Mouse (Mus musculus): ENCODE measurements around the gene Slc25a38.
"Not testable (repeated sequence)": the region's sequence is repeated elsewhere in the genome, so short reads cannot be mapped to it uniquely, and the experiment has no call there.

Gene Slc25a38

DNA sequence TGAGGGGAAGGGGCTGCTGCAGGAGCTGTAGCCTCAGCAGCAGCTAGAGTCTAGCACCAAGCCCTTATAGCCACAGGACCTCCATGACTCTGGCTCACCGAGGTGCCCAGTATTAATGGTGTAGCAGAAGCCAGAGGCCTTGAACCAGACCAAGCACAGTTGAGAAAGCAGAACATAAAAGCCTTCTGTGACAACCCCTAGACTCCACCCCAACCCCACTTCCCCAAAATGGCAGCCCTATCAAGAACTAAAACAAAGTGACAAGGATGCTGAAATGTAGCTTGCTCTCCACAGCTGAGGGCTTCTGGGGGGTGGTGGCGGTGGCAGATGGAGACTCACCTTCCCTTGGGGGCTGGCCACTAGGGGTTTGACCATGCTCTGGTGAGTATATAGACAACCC lies 9.0 kb upstream of the Slc25a38 start:
- DNase-seq (ENCODE audit: low spot score): no peak

DNA sequence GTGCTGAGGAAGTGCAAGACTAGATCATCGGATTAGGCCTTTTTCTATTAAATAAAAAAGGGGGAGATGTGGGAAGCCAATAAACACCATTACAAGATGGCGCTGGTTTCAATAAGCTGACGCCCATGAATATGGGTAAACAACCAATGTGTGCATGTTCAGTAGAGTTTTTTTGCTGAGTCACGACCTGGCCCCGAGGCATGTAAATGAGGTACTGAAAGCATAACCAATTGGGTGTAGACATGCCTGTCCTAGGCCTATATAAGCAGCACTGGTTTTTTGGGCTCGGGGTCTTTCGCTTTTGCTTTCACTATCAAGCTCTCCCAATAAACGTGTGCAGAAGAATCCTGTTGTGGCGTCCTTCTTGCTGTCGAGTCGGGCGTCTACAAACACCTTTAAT lies 1.2 kb upstream of the Slc25a38 start:
- not testable (repeated sequence) for DNase-seq (ENCODE audit: low spot score)

DNA sequence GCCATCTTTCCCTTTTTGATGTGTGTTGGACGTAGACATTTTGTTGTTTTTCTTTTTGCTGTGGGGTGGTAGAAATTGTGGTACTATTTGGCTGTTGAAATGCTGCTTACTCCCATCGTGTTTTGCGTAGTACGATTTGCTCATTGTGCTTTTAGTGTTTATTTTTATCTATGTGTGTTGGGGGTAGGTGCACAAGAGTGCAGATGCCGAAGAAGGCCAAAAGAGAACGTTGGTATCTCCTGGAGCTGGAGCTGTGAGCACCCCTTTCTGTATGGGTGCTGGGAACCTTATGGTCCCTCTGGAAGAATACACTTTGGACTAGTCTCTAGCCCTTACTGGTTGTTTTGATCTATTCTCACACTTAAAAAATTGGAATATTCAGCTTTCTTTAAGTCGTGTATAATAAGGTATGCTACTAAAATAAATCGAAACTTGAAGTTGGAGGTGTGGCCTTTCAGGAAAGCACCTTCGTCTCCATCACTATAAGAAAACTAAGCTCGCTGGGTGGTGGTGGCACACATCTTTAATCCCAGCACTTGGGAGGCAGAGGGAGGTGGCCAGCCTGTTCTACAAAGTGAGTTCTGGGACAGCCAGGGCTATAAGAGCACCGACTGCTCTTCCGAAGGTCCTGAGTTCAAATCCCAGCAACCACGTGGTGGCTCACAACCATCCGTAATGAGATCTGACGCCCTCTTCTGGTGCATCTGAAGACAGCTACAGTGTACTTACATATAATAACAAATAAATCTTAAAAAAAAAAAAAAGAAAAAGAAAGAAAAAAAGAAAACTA lies 1.2 kb downstream of the Slc25a38 start:
- DNase-seq (ENCODE audit: low spot score): no peak

DNA sequence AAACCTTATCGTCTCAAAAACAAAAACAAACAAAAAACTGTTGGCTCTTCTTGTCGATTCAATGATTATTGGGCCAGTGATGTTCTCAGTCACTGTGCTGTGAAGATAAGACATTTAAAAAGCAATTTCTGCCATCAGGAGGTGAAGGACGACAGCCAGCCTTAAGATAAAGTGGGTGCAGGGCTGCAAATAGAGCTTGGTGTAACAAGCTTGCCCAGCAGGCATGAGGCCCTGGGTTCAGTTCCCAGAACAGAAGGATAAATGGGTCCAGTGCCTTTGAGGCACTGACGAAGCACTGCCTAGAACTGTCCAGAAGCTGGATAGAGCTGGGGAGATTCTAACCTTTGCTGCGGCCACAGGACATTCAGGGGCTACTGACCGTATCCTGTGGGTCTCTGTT lies 2.3 kb downstream of the Slc25a38 start:
- DNase-seq (ENCODE audit: low spot score): no peak

DNA sequence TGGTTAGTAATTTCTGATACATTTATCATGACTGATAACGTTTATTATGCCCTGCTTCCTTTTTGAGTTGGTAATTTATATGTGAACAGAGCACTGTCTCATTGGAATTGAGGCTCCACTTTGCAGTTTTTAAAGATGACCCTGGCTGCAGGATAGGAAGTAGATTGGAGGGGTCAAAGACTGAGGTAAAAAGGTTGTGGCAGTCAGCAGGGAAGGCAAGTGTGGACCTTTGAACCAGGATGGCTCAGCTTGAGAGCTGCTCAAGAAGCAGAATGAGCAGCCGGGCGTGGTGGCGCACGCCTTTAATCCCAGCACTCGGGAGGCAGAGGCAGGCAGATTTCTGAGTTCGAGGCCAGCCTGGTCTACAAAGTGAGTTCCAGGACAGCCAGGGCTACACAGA lies 3.3 kb downstream of the Slc25a38 start:
- DNase-seq (ENCODE audit: low spot score): no peak

DNA sequence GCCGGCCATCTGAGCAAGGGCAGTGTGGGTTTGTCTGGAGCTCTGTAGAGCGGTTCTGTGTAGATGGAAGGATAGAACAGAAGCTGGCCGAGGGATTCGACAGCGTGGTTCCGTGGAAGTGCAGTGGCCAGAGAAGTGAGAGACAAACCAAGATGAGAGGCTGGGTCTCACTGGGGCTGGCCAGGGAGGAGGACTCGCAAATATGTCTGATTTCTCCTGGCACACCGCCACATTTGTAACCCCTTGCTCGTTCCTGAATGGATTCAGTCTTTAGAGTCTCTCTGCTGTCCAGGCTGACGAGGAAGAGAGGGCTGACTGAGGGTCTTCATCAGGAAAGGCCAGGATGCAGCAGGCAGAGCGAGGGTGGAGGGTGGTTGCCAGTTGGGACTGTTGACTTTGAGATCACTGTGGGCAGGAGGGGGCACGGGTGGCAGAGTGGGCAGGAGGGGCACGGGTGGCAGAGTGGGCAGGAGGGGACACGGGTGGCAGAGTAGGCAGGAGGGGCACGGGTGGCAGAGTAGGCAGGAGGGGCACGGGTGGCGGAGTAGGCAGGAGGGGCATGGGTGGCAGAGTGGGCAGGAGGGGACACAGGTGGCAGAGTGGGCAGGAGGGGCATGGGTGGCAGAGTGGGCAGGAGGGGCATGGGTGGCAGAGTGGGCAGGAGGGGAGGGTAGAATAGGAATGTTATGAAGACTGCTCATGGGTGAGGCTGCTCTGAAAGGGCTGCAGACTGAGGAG lies 4.0 kb downstream of the Slc25a38 start:
- no peak for DNase-seq (ENCODE audit: low spot score)

DNA sequence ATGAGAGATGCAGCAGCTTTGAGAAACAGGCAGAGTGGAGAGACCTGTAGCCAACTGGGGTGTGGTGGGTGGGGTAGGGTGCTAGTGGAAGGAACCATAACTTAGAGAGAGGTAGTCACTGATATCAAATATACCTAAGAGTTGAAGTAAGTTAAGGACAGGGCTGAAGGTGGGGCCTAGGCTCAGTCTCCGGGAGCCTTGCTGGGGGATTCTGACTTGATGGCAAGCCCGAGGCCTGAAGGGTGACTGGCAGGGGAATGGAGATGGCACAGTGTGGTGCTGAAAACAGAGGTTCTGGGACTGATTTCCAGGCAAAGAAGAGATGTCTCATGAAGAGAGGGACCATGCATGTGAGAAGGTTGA lies 4.6 kb downstream of the Slc25a38 start:
- no peak for DNase-seq (ENCODE audit: low spot score)

DNA sequence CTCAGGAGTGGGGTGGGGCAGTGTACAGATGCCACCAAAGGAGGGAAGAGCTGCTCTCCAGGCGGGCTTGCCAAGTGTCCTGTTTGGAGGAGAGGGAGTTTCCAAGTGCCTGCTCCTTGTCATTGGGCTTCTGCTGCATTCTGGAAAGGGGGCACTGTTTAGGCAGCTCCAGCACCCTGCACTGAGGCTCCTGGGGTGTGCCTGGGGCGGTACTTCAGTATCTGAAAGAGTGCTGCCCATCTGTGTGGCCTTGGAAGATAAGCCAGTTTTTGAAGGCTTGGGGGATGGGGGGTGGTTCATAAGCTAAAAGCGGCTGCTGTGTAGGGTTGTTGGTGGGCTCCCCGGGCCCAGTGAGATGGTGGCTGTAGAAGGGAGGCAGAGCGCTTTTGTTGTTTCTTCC lies 5.4 kb downstream of the Slc25a38 start:
- no peak for DNase-seq (ENCODE audit: low spot score)

DNA sequence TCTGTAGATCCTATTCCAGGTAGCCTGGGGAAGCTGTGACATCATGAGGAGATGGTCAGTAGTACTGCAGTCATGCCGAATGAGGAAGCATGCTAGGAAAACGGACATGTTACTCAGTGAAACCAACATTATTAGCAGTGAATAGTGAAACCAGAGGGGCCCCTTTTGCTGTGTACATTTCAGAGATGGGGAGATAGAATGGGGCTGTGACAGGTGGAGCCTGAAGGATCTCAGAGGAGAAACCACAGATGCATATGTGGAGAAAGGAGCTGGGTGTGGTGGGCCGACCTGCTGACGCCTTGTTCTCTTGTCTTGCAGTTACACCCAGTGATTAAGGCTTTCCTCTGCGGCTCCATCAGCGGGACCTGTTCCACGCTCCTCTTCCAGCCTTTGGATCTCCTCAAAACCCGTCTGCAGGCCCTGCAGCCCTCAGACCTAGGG lies 6.0 kb downstream of the Slc25a38 start:
- no peak for DNase-seq (ENCODE audit: low spot score)

DNA sequence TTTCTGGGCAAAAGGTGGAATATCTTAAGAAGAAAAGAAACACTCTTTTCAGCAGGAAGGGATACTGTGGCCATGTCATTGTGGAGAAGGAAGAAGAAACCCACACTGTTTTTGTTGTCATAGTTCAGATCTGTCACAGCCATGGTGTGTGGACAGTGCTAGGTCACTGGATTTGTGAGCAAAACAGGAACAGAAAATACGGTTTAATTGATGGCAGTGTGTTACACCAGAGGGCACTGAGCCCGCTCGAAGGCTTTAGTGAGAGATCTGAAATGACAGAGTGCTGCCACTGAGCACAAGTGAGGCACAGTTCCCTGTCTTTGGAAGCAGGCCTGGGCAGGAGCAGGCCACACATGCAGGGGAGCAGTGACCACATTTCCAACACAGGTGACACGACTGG lies 8.0 kb downstream of the Slc25a38 start:
- no peak for DNase-seq (ENCODE audit: low spot score)

DNA sequence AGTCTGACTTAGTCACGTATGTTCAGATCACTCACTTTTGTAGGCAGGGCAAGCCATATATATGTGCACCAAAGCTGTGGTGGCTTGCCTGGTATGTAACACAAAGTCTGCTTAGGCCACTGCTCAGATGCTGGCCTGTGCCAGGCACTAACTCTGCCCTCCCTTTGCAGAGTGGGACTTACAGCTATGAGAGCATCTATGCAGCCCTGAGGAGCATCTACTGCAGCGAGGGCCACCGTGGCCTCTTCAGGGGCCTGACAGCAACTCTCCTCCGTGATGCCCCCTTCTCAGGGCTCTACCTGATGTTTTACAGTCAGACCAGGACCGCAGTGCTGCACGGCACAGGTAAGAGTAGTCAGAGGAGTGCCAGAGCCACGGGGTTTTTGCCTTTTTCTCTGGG lies 10.3 kb downstream of the Slc25a38 start:
- no peak for DNase-seq (ENCODE audit: low spot score)

DNA sequence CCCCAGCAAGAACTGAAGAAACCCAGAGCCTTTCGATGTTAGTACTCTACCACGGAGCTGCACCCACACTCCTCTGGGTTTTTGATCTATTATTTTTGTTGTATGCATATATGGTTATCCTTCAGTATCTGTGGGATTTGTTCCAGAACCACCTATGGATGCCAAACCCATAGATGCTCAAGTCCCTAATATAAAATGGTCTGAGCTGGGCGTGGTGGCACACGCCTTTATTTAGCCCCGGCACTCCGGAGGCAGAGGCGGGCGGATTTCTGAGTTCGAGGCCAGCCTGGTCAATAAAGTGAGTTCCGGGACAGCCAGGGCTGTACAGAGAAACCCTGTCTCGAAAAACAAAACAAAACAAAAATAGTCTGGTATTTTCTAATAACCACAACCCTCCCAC lies 16.7 kb downstream of the Slc25a38 start:
- DNase-seq (ENCODE audit: low spot score): no peak

DNA sequence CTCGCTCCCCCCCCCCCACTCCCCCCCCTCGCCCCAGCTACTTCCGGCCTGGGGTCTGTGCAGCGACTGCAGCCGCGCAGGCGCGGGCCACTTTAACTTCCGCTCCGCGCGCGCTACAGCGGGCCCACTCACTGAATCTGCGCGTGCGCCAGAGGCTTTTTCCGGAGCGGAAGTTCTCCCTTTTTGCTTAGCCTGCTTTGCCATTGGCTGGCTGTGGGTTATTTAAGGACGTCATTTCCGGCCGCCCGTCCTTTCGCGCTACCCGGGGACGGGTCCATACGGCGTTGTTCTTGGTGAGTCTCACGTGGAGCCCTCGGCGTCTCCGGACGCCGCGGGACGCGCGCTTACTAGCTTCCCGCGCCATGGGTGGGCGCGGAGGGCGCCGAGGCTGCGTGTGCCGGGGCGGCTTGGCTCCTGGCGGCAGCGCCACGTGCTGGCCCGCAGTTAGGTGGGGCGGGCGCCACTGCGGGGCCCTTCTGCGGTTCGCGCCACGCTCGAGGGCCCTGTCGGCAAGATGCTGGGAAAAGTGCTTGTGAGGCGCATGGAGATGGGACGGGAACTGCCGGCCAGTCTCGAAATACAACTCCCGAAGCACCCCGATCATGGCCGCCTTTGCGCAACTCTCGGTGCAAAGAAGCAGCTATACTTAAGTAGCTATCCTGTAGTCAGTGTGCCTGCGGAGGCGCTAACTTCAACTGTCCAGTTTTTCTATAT lies 17.5 kb downstream of the Slc25a38 start, which contains the start of gene Rpsa:
Gene Rpsa (plus strand): TSS at position 152 of the 714 bp plus-strand sequence.
- DNase-seq (ENCODE audit: low spot score): peak; percentile 87

DNA sequence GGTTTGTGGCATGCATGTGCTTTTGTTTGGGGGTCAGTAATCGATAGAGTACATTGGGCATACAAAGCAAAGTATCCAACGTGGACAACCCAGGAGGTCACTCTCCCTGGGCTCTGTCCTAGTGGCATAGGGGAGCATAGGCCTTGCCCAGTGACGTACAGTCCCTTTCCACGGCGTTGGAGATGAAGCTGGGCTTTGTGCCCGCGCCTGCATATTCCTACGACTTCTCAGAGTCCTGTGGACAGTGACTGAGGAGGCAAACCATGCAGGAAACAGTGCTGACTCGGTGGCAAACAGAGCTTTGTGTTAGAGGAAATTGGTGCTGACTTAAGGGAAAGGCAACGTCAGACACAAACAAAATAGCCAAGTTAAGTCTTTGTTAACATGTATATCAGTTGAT lies 19.1 kb downstream of the Slc25a38 start:
- DNase-seq (ENCODE audit: low spot score): no peak

DNA sequence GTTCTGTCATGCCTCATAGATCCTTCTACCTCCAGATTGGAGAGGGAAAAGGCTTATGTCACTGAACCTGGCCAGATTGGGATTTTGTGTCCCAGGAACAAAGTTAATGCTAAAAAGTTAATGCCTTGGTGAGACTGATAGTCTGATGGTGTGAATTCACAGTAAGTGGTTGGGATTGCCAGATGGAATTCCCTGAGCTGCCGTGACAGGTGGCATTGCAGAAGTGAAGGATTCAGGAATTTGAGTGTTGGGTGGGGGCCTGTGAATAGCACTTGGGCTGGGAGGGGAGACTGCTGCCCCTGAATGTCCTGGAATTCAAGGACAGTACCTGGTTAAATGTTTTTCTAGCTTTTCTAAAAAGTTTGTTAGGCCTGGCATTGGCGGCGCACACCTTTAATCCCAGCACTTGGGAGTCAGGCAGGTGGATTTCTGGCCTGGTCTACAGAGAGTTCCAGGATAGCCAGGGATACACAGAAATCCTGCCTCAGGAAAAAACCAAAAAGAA lies 21.7 kb downstream of the Slc25a38 start:
- no peak for DNase-seq (ENCODE audit: low spot score)

DNA sequence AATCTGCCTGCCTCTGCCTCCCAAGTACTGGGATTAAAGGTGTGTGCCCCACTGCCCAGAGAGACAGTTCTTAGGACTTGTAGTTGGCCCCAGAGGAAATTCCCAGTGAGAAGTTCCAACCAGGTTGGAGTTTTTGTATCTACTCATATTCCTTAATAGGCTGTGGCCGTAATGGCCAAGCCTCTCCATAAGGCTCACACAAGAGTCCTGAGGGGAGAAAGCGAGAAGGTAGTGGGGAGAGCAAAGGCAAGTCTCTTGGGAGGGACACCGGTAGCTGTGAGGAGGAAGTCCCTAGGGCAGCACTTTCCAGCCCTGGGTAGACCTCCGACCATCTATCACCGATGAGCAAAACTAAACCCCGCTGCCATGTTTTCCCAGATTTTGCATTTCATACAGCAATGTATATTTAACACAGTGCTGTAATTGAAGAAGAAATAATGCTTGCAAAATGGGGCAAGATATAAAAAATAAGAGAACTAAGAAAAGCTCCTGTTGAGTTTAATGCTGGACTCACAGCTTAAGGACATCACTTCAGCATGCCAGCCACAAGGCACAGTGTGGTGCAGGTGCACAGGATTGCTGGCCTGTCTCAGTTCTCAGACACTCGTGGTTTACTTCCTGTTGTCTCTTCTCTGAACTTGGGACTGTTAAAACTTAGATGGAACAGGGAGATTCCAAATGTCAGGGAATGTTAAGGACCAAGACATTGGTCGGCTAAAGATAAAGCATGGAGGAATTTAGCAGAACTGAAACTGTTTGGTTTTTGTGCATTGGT lies 23.0 kb downstream of the Slc25a38 start:
- no peak for DNase-seq (ENCODE audit: low spot score)

DNA sequence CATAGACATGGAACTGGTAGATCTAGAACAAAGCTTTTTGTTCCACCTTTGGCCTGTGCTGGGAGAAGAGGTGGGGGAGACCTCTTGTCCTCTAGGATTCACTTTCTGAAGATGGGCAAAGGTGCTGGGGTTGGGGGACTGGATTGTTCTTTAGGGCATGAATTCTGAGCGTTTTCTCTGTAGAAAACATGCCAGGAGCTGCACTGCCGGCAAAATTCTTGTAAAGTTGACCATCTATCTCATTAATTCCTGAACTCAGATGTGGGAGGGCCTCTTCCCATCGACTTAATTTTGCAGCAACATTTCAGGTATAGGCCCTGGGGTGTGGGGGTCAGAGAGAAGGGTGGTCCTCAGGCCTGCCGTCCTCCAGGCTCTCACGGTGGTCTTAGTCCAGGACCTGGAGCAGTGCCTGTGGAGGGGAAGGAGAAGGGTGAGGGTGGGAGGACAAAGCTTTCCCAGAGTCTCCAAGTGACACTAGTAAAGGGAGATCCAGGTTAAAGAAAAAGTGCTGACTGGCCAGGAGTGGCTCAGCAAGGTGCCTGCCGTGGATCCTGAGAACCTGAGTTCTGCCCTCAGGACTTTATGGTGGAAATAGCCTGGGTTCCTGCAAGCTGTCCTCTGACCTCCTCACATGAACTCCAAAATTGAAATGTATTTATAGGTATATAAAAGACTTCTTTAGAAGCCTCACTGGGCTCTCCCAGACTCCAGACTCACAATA lies 23.7 kb downstream of the Slc25a38 start:
- DNase-seq (ENCODE audit: low spot score): no peak

DNA sequence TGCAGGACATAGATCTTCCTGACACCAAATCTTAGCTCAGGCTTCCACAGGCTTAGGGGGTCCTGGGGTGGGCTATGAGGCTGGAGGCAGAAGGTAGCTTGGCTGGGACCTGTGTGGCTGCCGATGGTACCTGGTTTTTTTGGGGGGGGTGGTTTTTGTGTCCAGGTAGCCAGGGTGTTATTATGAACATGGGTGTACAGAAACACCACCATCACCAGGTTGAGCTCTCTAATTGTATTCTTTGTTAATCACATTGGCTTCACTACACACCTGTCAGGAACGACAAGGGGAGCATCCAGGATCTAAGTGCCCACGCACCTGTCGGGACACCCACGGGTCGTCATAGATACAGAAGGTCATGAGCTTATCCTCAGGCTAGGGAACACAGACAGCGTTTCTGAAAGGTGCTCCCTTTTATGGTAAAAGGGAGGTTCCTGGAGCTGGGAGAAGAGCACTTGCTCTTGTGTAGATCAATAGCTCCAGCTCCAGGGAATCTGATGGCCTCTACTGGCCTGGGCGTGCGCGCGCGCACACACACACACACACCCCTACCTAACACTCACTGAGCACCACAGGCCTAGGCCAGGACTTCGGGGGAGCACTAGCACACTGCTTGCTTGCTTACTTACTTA lies 24.5 kb downstream of the Slc25a38 start:
- DNase-seq (ENCODE audit: low spot score): no peak

DNA sequence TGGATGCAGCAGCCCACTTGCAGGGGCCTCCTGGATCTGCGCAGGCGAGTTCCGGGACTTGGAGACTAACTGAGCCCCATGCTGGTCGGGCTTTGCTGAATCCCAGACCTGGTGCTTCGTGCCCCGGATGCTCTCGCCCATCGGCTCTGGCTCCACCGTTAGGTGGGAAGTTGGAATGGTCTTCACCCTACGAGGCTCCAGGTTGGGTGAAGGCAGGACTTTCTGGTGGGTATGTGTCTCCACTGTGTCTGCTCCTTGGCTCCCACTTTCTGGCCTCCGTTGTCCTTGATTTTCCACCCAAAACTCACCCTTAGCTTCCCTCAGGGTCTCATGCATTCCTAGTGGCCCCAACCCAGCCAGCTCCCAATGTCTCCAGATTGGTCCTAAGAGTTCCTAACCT lies 25.3 kb downstream of the Slc25a38 start:
- DNase-seq (ENCODE audit: low spot score): no peak

DNA sequence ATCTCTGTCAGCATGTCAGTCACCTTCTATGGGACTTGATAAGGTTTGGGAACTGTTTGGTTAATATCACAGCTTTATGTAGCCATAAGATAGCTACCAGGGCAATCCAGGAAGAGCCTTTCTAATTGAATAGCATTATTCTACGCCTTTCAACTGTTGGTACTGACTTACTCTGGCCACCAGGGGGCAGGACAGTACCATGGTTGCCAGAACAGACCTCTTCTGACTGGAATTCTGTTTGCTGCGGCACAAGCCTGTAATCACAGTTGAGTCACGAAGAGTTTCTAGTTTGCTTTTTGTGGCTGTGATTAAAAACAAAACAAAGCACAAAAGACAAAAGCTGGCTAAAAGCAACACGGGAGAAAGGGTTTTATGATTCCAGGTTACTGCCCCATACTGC lies 30.5 kb downstream of the Slc25a38 start:
- no peak for DNase-seq (ENCODE audit: low spot score)

DNA sequence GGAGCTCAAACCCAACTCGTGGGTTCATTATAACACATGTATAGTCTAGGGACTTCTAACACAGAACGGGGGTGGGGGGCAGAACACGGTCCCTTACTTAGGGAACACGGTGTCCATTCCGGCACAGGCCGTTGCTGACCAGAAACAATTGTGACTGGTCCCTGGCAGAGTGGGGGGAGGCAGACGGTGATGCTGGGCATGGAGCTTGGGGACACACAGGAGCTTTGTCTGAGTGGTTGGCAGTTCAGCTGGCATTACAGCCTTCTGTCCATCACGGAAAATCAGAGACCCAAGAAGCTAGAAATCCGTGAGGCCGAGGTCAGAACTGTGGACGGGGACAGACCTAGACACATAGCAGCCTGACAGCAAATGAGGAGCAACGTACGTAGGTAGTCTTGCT lies 34.3 kb downstream of the Slc25a38 start:
- no peak for DNase-seq (ENCODE audit: low spot score)

Measured in urinary bladder, postnatal 10 days (tissue).